ENCODE assay signal across 1 mouse cellular context in genomic region chr2:26646643-26647293, GRCm38 (mm10).
TF ChIP-seq lines count a peak whose summit lies in the region.

No protein-coding gene starts in this region.

TF ChIP-seq in CH12.LX, 34 proteins besides CTCF, POLR2A, EP300 and RAD21:
- TF ChIP-seq JUN (IDR thresholded peaks at IDR 0.05; ENCODE audit: insufficient read depth, low read depth, low read length) = no peak
- TF ChIP-seq MAZ (IDR thresholded peaks at IDR 0.05; ENCODE audit: low read depth, low read length) = no peak
- peak; percentile 50 for TF ChIP-seq HCFC1 (IDR thresholded peaks at IDR 0.05; ENCODE audit: low read depth, low read length)
- no peak for TF ChIP-seq JUND (conservative IDR thresholded peaks at IDR 0.05; ENCODE audit: low read depth, low read length)
- peak; percentile 64; the same call in 1 of the 2 replicates for TF ChIP-seq ELF1 (IDR thresholded peaks at IDR 0.05; ENCODE audit: low read depth, low read length)
- TF ChIP-seq NRF1 (IDR thresholded peaks at IDR 0.05; ENCODE audit: low read depth, low read length) = 0 out of 2 replicates have a peak, but pooled peaks have one; percentile 16
- TF ChIP-seq GABPA (IDR thresholded peaks at IDR 0.05; ENCODE audit: insufficient replicate concordance, low read depth, low read length) = no peak
- peak; percentile 69; the same call in 1 of the 2 replicates for TF ChIP-seq MYC (IDR thresholded peaks at IDR 0.05; ENCODE audit: low read depth, low read length)
- TF ChIP-seq BHLHE40 (IDR thresholded peaks at IDR 0.05; ENCODE audit: low read depth, low read length) = no peak
- no peak for TF ChIP-seq POLR2AphosphoS2 (IDR thresholded peaks at IDR 0.05; ENCODE audit: low read depth, low read length)
- no peak for TF ChIP-seq PAX5 (IDR thresholded peaks at IDR 0.05; ENCODE audit: low read length)
- TF ChIP-seq KAT2A (IDR thresholded peaks at IDR 0.05; ENCODE audit: insufficient replicate concordance, low read length) = no peak
- TF ChIP-seq NELFE (IDR thresholded peaks at IDR 0.05; ENCODE audit: low read depth, low read length) = peak; percentile 93; the same call in 1 of the 2 replicates
- TF ChIP-seq MAX (IDR thresholded peaks at IDR 0.05; ENCODE audit: low read length) = peak; percentile 61
- no peak for TF ChIP-seq ZNF384 (IDR thresholded peaks at IDR 0.05; ENCODE audit: low read depth, low read length)
- TF ChIP-seq USF1 (IDR thresholded peaks at IDR 0.05; ENCODE audit: low read depth, low read length) = no peak
- TF ChIP-seq SMC3 (IDR thresholded peaks at IDR 0.05; ENCODE audit: low read depth, low read length) = peak; percentile 89
- no peak for TF ChIP-seq CHD1 (IDR thresholded peaks at IDR 0.05; ENCODE audit: low read depth, low read length)
- peak; percentile 38; the same call in 1 of the 2 replicates for TF ChIP-seq IRF4 (IDR thresholded peaks at IDR 0.05; ENCODE audit: low read depth, low read length)
- TF ChIP-seq CHD2 (IDR thresholded peaks at IDR 0.05; ENCODE audit: low read length) = no peak
- TF ChIP-seq TCF12 (IDR thresholded peaks at IDR 0.05; ENCODE audit: low read depth, low read length) = peak; percentile 29; the same call in 1 of the 2 replicates
- no peak for TF ChIP-seq MXI1 (IDR thresholded peaks at IDR 0.05; ENCODE audit: low read depth, low read length)
- TF ChIP-seq MAFK (IDR thresholded peaks at IDR 0.05; ENCODE audit: insufficient replicate concordance, low read length) = no peak
- TF ChIP-seq ZC3H11A (IDR thresholded peaks at IDR 0.05; ENCODE audit: low read depth, low read length) = 0 out of 2 replicates have a peak, but pooled peaks have one; percentile 16
- TF ChIP-seq USF2 (conservative IDR thresholded peaks at IDR 0.05; ENCODE audit: low read depth, low read length) = no peak
- no peak for TF ChIP-seq E2F4 (IDR thresholded peaks at IDR 0.05; ENCODE audit: insufficient replicate concordance, low read depth, low read length)
- TF ChIP-seq SIN3A (IDR thresholded peaks at IDR 0.05; ENCODE audit: low read length) = no peak
- TF ChIP-seq ZKSCAN1 (IDR thresholded peaks at IDR 0.05; ENCODE audit: borderline replicate concordance, low read depth, low read length) = no peak
- TF ChIP-seq ETS1 (conservative IDR thresholded peaks at IDR 0.05; ENCODE audit: low read depth, low read length) = no peak
